Mouse (Mus musculus): Measurements from ENCODE around the gene Slc9b2.

The Slc9b2 gene

GRCm38 (mm10) chr3:135312916-135313491 is 5.5 kb downstream of the Slc9b2 start:
- no peak for DNase-seq (ENCODE audit: low spot score)

GRCm38 (mm10) chr3:135313727-135314126 is 6.2 kb downstream of the Slc9b2 start:
- no peak for DNase-seq (ENCODE audit: low spot score)

GRCm38 (mm10) chr3:135314811-135315210 is 7.3 kb downstream of the Slc9b2 start:
- DNase-seq (ENCODE audit: low spot score) = peak; percentile 63

GRCm38 (mm10) chr3:135315720-135316425 is 8.4 kb downstream of the Slc9b2 start:
- no peak for DNase-seq (ENCODE audit: low spot score)

GRCm38 (mm10) chr3:135318331-135318730 is 10.8 kb downstream of the Slc9b2 start:
- DNase-seq (ENCODE audit: low spot score) = no peak

- no peak for DNase-seq (ENCODE audit: low spot score)
Observed at GRCm38 (mm10) chr3:135324354-135324753, 16.9 kb downstream of the Slc9b2 start.

GRCm38 (mm10) chr3:135327176-135327575 is 19.7 kb downstream of the Slc9b2 start:
- no peak for DNase-seq (ENCODE audit: low spot score)

- DNase-seq (ENCODE audit: low spot score) = no peak
Observed at GRCm38 (mm10) chr3:135327601-135328000, 20.1 kb downstream of the Slc9b2 start.

GRCm38 (mm10) chr3:135328560-135328959 is 21.1 kb downstream of the Slc9b2 start:
- peak; percentile 28 for DNase-seq (ENCODE audit: low spot score)

GRCm38 (mm10) chr3:135332691-135333090 is 25.2 kb downstream of the Slc9b2 start:
- DNase-seq (ENCODE audit: low spot score) = no peak

- DNase-seq (ENCODE audit: low spot score) = no peak
Observed at GRCm38 (mm10) chr3:135333763-135334162, 26.3 kb downstream of the Slc9b2 start.

- DNase-seq (ENCODE audit: low spot score) = no peak
Observed at GRCm38 (mm10) chr3:135347739-135348264, 40.3 kb downstream of the Slc9b2 start, which contains the start of gene Slc9b1. TSS of gene Slc9b1 (plus strand) at chr3:135348029.

GRCm38 (mm10) chr3:135349022-135349421 is 41.5 kb downstream of the Slc9b2 start:
- no peak for DNase-seq (ENCODE audit: low spot score)

GRCm38 (mm10) chr3:135351857-135352256 is 44.4 kb downstream of the Slc9b2 start:
- DNase-seq (ENCODE audit: low spot score) = no peak

- no peak for DNase-seq (ENCODE audit: low spot score)
Observed at GRCm38 (mm10) chr3:135357394-135357793, 49.9 kb downstream of the Slc9b2 start.

- no peak for DNase-seq (ENCODE audit: low spot score)
Observed at GRCm38 (mm10) chr3:135375836-135376235, 68.3 kb downstream of the Slc9b2 start.

- DNase-seq (ENCODE audit: low spot score) = no peak
Observed at GRCm38 (mm10) chr3:135377445-135377844, 69.9 kb downstream of the Slc9b2 start.

- DNase-seq (ENCODE audit: low spot score) = no peak
Observed at GRCm38 (mm10) chr3:135379868-135380267, 72.4 kb downstream of the Slc9b2 start.

- DNase-seq (ENCODE audit: low spot score) = no peak
Observed at GRCm38 (mm10) chr3:135393186-135393585, 85.7 kb downstream of the Slc9b2 start.
